Mouse (Mus musculus): ENCODE measurements around the gene Slc23a2.
A peak's percentile ranks its signal among the peaks of the same experiment; 100 is the strongest.

The Slc23a2 gene

DNA sequence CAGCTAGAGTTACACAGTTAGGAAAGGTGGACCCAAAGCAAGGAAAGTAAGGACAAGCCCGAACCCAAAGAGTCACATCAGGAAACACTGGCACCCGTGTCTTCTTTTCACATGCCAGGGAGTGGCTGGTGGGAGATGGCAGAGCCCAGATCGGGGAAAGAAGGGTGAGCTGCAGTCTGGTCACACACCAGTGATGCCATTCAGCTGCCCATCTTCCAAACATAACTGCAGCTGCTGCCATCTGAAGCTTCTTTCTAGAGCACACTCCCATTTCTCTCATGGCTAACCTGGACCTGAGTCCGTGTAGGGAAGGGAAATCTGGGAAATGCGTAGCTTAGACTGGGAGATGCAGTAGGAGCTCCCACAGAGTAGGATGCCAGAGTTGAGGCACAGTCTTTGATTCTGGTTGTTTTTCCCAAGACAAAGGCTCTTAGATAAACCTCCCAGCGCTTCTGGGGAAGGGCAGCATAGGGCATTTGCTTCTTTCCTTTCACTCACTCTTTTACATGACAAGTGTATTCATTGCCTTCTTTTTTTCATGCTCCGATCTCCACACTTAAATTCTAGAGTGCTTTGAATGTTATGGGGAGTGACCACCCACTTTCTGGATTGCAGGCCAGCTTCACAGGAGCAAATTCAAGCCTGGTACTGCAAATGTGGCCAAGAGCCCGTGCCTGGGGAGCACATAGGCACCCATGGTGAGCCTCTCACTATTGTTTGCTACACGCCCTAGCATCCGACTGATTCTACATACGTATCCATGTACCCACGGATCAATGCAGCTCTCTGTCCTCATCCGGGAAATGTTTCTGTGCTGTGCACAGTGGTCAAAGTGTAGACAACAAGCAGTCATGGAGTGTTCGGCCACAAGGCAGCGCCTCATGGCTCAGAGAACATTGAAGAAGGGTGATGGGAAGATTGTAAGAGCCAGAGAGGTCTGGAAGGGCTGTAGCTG is 100.3 kb downstream of the Slc23a2 start:
- no peak for DNase-seq

- peak; percentile 34 for DNase-seq
Measured at GRCm38 (mm10) chr2:132043101-132043621, 101.7 kb downstream of the Slc23a2 start.

DNA sequence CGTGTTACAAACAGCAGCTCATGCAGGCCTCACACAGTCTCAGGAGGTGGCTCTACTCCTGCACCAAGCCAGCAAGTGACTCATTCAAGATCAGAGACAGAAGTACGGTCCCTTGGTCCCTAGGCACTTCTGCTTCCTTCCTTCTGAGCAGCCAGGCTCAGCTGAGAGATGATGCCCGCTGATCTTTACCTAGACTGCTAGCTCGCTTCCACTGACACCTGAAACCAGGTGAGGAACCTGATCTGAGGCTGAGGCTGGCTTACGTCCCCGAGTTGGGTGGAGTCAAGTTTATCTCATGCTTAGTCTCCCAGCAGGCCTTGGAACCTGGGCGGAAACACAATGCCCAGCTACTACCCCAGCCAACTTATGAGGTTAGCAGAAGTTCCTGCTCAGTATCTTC is 105.0 kb downstream of the Slc23a2 start:
- DNase-seq, result no peak

DNA sequence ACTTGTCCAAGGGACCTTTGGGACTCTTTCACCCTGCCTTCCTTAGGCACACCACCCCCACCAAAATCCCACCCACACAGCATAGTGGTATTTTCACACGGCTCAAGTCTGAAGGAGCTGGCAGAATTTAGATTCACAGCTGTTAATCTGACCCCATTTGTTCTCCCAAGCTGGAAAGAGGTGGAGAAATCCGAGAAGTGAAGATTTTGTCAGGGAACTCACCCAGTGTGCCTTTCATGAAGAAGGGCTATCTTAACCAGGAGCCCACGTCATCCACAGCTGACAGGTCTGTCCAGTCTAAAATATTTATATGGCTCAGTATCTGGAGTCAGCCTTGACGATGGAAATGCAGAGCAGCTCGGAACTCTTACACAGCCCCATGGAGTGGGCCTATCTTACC is 108.6 kb downstream of the Slc23a2 start:
- DNase-seq, result no peak

DNA sequence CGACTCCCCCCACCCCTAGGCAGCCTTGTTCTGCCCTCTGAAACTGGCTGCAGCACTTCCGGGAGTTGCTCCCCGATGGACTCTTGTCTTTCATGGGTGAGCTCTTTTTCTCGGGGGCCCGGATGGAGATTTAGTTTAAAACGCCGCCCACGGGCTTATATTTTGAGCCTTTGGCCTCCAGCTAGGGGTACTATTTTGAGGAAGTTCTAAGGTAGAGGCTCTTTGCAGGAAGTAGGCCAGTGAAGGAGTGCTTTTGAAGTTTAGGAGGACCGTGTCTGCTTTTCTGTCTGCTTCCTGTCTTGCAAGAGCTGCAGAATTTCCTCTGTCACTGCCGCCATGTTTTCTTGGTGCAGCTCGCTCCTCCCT is 109.5 kb downstream of the Slc23a2 start:
- DNase-seq, result no peak

GRCm38 (mm10) chr2:132034590-132035469 is 110.1 kb downstream of the Slc23a2 start:
- no peak for DNase-seq

DNA sequence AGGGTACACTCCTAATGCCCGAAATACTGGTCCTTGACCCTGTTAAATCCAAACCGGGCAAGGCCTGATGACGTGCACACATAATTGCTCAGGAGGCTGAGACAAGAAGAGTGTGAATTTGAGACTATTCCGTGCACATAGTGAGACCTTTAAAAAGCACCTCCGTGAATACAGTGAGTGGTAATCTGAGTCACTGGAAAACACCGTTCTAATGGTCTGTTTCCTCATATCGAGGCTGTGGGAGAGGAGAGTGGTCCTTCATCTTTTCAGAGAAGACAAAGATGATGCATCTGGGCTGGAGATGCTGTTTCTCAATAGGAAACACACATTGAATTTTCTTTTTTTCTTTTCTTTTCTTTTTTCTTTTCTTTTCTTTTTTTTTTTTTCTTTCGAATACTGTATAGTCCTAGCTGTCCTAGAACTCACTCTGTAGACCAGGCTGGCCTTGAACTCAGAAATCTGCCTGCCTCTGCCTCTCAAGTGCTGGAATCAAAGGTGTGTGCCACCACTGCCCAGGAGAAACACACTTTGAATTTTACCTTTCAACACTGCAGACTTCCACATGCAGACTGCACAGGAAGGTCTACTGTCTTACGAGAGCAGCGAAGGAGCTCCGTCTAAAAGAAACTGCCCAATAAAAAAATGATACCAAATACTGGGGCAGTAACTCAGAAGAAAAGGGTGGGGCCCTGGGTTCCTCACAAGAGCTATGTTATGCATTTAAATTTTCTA is 113.4 kb downstream of the Slc23a2 start:
- no peak for DNase-seq

DNA sequence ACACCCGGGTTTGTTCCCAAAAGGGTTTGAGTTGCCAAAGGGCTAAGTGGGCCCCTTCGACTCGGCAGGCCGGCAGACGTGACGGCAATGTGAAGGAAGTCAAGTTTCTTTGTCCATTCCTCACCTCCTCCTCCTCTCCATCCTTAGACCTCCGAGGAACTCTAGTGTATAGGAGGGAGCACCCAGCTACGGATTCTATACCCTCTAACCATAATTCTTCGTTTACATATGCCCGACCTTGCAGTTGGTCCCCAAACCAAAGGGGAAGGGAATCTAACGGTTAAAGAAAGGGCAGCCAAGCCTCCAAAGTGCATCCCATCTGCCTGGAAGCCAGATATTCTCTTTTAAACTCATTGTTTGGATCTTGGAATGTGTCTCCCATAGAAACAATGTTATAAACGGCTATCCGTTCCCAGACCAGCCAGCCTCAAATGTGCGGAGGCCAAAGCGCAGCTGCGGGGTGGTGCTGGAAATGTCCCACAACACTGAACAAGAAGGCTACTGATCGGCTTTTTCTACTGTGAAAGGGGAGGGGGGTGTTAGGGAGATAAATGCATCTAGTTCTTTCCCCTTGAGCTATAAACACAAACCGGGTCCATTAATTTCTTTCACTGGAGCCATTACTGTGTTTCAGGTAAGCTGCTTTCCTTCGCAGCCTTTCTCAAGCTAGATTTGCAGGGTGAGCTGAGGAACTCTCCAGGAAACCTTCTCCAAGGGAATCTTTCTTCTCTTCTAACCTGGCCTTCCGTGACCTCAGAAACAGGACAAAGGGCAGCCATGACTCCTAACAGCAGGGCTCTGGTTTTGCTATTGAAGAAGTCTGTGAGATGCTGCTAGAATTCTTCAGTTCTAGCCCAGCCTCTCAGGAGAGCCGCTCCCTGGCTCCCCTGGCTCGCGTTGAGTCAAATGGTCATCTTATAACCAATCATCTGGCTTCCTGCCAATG is 114.2 kb downstream of the Slc23a2 start:
- DNase-seq, result no peak

DNA sequence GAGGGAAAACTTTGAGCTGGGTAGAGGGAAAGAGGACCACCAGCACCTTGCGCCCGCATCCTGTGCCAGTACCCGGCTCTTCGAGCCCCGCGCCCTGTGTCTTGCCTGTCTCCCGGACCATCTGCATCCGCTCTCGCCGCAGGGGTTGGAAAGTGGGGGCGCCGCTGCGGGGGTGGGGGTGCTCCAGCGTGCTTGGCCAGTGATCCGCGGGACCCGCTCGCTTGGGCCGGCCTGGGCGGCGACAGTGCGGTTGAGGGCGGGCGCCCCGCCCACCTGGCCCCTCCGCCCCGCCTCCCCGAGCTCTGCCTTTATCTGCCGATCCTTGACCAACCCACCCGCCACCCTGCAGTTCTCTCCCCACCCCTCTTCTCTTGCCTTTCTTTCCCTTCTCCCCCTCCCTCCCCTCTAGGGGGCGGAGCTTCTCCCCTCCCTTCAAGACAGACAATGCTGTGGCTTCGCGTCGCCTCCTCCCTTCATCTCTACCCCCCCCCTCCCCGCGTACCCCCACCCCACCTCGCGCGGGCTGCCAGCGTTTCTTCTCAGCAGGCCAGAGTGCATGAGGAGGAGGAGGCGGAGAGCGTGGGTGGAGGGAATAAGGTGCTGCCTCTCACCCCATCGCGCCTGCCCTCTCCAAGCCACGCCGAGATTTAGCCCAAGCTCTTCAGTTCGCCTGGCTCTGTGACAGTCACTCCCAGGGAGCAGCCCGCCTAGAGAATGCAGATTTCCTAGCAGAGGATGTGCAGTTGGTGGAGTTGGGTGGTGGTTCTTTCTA is 115.1 kb downstream of the Slc23a2 start, which contains the start of gene Rassf2:
TSS of gene Rassf2 (minus strand) at position 613 of the 772 bp plus-strand sequence.
- peak; percentile 34 for DNase-seq

DNA sequence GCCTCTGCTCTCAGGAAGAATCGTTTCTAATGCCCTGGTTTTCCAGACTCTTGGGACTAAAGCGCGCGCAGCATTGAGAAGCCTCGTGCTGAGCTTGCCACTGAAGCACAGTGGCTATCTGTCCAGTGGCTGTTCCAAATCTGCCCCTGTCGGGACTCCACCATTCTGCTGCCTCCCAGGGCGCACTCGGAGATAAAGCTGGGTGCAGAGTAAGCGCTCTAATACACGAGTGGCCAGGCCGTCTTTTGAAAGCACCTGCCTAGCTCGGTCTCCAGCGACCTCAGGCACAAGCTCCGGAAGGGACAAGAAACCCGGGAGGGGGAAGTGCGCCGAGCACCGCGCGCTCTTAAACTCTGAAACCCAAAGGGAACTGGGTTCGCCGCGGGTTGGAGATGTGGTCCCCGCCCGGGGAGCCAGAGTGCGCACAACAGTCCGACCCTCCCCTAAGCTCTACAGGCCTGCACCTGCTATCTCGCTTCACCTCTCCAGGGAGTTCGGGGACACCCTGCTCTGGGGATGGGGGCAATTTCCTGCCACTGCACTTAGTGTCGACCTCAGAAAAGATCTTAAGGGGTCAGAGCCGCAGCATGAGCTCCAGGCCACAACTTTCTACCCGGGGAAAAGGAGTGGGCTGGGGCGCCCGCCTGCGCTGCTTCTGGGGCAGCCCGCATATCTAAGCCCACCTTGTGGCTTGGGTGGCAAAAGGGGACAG is 115.9 kb downstream of the Slc23a2 start:
- peak; percentile 14 for DNase-seq

DNA sequence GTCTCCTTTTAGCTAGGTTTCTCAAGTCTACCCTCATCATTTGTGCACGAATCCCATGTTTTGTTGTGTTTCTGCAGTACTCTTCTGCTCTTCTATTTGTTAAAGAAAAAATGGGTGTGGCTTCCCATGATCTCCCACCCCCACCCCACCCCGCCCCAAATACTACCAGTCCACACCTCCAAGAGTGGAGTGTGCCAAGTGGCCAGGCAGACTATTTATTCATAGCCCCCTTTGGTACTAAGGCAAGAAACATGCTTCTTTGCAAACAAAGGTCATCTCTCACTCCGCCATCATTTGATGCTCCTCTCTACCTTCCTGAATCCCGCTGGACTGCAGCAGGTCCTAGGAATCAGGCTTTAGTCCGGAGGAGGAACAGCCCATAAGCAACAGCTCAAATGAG is 116.8 kb downstream of the Slc23a2 start:
- DNase-seq, result no peak

DNA sequence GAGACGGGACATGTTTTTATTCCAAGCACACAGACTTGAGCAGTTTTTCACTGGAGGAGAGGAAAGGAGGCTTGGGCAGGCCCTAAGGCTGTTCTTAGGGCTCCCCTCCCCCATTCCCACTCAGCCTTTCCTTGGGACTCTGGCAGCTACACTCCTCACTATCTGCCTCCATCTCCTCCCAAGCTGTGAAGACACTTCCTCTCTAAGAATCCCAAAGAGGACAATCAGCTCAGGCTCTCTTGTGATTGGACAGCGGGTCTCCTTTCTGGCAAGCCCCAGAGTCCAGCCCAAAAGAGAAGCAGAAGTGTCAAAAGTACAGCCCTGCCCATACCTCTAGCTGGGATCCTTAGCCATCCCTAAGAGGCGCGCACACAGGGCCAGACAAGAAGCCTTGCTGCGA is 117.5 kb downstream of the Slc23a2 start:
- no peak for DNase-seq

DNA sequence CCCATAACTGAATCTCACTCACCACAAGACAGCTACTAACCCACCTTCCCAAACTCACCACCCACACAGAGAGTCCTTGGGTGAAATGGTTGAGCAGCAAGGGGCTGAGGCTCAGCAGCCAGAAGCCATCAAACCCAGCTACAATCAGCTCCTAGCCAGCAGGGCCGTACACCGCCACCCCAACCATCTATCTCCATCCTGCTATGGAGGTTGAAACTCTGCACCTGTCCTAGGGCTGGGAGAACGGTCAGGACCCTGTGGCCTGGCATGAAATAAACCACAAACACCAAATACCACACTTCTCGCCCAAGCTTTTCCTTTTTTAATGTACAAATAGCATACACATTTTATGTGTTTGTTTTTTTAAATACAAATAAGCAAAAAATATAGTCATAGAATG is 120.9 kb downstream of the Slc23a2 start:
- no peak for DNase-seq

DNA sequence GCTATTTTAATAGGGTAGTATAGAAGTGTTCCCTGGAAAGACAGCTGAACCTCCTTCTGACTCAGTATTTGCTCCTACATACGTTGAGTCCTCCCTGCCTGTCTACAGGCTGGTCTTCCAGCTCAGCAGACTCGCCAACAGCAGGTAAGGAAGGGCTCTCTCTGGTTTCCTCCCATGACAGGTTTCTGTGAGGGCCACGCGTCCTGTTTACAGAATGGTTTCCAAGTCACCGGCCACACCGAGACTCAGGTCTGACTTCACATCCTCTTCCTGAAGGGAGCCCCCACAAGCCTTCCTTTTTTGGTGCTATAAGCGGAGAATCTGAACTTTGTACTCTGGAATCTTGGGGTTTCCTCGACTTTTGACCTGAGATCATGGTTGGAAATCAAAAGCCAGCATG is 122.3 kb downstream of the Slc23a2 start:
- DNase-seq, result no peak

DNA sequence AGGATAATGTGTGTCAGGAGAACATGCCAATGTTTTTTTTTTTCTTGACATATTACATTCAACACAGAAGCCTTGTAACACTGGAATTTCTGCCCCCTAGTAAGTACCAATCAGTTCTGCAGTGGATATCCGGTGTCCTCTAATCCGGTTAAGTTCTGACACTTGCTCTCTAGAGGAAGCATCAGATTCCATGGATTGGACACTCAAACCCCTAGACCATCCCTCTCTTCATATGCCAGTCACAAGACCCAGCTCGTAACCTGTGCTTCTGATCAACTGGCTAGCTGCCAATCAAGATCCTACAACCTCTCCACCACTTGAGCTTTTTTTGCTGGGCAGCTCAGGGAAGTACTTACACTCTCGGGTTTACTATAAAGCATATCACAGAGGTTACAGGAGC is 123.3 kb downstream of the Slc23a2 start:
- DNase-seq, result no peak

DNA sequence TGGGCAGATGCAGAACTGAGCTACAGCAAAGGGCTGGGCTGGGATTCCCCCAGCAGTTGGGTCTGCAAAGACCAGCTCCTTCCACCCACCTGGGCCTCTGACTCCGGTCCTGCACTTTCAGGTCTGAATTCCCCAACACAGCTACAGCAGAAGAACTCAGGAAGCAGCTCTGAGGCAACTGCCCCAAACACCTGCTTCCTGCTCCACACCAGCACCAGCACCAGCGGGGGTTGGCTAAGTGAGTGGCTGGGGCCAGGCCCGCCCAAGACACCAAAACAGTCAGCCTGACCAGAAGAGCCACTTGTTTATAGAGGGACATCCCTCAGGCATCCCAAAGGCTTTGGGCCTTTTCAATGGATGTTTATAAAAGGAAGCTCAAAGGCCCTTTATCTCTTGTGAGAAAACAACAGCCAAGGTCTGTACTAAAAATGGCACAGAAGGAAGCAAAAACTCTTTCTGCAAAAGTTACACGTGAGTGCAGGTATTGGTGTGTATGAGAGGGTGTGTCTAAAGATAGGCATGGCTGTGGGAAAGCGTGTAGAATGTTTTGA is 123.8 kb downstream of the Slc23a2 start:
- no peak for DNase-seq

- DNase-seq, result no peak
Measured at GRCm38 (mm10) chr2:132020420-132020819, 124.5 kb downstream of the Slc23a2 start.

DNA sequence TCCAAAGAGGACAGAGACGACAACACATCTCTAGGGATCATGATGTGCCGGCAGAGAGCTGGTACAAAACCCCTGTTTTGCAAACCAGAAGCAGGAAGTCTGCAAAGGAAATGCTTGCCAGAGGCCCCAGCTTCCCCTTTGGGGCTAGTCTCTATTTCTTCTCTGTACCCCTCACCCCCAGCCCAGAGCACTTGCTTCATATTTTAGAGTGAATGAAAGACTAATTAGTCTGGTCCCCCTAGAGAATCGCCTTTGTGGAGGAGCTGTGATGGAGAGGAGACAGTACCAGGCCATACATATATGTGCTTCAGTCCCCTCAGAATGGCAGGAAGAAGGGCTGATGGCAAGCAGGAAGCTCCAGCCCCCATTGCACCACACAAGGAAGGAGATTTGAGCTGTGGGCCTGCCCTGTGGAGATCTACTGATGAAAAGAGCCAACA is 125.5 kb downstream of the Slc23a2 start:
- no peak for DNase-seq

- no peak for DNase-seq
Measured at GRCm38 (mm10) chr2:132018156-132018555, 126.8 kb downstream of the Slc23a2 start.

DNA sequence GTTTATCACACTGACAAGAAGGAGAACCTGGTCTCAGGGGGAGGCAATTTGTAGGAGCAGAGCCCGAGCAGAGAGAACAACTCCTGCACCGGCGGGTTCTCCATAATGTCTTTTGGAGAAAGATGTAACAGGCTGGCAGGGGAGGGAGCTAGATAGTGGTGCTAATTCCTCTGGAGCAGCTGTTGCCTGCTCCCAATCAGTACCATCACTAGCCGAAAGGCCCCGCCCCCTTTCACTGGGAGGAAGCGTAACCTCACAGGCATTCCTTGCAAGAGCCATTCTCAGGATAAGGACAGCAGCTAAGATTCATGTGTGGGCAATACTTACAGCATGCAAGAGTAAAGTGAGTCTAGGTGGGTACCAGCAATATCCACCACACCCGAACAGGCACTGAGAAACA is 127.3 kb downstream of the Slc23a2 start:
- DNase-seq, result no peak
